Mouse (Mus musculus) skeletal muscle tissue, adult 2 months (tissue): ENCODE results near the gene Tmem43.
"Not testable (repeated sequence)": the region's sequence is repeated elsewhere in the genome, so short reads cannot be mapped to it uniquely, and the experiment has no call there.

Experiments used
- DNase-seq: peaks from one replicate; pipeline ENCODE4 v3.0.0-alpha.2; 2012; ENCODE audit warnings: low read depth, low spot score

Gene Tmem43

GRCm38 (mm10) chr6:91472868-91473804 lies at the start of gene Tmem43, which contains the start of gene Chchd4:
Tmem43 (plus strand) TSS chr6:91473703.
Chchd4 (minus strand) TSS chr6:91473546.
- DNase-seq = peak; percentile 99

GRCm38 (mm10) chr6:91424151-91424550 lies 49.4 kb upstream of the Tmem43 start:
- no peak for DNase-seq

- peak; percentile 94 for DNase-seq
These were observed 32.9 kb upstream of the Tmem43 start for GRCm38 (mm10) chr6:91440474-91441144.

- DNase-seq = no peak
These were observed 32.3 kb upstream of the Tmem43 start for GRCm38 (mm10) chr6:91441145-91441662.

- DNase-seq = no peak
These were observed 28.2 kb upstream of the Tmem43 start for GRCm38 (mm10) chr6:91445316-91445715.

DNA sequence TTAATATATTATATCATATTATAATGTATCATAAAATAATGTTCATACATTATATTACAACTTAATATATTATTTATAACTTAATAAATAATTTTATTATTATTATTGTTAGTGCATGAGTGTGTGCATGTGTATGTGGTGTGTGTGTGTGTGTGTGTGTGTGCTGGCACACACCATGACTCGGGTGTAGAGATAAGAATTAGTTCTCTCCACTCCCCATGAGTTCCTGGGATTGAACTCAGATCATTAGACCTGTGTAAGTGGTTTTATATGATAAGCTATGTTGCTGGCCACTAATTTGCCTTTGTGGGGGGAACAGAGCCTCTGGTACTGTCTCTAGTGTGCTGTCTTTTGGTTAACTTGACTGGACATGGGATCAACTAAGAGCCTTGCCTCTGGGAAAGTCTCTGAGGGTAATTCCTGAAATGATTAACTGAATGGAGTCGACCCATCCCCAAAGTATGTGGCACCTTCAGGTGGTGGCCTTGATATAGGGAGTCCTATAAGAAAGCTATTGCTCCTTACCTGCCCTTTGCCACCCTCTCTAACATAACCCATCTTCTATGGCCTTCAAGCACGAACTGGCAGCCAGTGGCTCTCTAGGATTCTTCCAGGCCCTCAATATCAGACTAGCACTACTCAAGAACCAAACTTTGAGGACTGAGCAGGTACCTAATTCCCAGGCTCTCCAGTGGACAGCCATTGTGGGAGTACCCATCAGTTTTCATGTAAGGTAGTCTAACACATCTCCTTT lies 23.9 kb upstream of the Tmem43 start:
- no peak for DNase-seq

DNA sequence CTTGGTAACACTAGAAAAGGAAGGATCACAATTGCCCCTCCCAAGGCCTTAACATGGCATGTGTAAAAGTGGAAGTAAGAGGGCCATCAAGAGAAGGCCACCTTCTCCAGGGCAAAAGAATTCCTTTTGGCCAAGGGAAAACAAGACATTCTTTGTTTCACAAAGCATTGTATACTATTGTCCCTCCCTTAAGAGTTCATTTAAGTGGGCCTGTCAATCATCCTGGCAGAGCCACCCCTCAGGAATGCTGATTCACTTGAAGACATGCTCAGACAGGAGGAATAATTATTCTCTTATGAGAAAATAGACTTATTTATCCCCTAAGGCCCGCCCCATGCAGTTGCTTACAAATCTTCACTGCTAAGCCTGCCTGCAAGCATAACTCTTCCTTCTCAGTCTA lies 21.4 kb upstream of the Tmem43 start:
- no peak for DNase-seq

DNA sequence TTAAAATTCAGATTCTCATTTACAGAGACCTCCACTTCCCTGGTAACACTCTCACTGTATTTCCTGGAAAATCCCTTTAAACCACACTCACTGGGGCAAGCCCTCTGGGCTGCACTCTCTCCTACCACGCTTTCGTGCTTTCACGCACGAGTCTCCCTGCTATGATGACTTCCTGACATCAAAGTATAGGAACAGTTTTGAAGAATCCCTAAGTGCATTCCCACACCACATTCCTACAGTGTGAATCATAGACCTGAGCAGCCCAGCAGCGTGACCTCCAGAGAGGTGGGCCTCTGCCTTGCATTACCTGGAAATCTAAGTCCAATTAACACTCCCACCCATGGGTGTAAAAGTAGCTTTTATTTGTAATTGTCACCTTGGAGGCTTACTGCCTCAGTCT lies 19.0 kb upstream of the Tmem43 start:
- DNase-seq = no peak

GRCm38 (mm10) chr6:91459471-91459870 lies 14.0 kb upstream of the Tmem43 start:
- DNase-seq = no peak

DNA sequence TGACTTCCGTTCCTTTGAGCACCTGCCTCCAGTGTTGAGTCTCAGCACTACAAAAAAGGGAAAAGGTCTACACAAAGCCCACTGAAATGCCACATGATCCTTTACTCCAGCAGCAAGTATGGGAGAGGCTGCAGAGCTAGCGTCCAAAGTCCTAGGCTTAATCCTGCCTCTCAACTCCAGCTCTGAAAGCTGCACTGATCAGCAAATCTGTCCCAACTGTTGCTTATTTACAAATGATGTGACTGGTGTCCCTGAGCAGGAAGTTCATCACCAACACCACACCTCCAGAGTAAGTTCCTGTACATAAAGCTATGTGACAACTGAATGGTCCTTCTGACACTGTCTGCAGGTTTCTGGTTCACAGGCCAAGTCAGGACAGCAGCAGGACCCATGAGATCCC lies 7.7 kb upstream of the Tmem43 start:
- no peak for DNase-seq

DNA sequence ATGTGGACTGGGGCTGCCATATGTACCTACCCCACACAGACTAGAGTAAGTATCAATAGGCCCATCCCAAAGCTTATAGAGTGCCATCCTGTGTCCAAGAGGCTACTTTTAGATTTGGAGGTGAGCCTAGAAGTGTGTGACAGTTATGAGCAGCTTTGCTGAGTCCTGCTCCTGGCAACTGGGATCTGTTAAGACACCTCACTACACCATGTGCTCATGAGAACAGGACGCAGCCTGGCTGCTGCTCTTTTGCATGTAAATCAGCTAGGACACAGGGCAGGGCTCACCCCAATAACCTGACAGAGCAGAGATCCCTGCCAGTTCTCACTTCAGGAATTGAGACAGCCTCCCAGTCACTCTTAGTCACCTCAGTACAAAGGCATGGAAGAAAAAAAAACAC lies 6.4 kb upstream of the Tmem43 start:
- DNase-seq = peak; percentile 78

GRCm38 (mm10) chr6:91470712-91471111 lies 2.8 kb upstream of the Tmem43 start:
- no peak for DNase-seq

GRCm38 (mm10) chr6:91471427-91471826 lies 2.1 kb upstream of the Tmem43 start:
- DNase-seq = not testable (repeated sequence)

GRCm38 (mm10) chr6:91472319-91472718 lies 1.2 kb upstream of the Tmem43 start:
- no peak for DNase-seq

GRCm38 (mm10) chr6:91473805-91474440 lies 420 bp downstream of the Tmem43 start:
- no peak for DNase-seq

DNA sequence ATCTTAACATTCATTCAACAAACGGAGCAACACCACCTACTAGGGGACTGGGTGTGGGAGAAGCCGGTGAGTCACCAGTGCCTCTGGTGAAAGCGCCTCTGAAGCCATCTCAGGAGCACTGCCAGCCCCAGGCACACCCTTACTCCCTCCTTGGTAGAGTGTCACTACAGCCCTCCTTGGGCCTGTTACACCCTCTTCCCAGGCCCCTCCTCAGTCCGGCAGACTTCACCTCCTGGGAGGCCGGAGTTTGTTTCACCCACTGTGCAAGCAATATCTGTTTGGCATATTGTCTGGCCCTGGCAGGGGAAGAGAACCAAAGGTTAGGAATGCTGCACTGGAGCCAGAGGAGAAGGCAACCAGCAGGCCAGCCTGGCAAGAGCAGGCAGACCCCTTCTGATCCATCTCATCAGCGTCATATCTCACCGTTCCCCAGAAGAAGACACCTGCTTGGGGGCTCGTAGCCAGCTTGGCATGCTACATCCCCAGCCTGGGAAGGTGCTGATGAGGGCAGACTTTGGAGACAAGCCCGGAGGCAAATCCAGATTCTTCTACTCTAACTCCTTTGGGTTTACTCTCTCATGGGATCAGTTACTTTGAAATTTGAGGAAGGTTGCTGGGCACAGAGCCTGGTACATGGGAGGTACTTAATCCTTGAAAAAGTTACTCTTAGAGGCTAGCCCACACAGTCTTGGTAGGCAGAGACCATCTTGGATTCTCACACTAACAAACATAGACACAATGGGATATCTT lies 1.1 kb downstream of the Tmem43 start:
- DNase-seq = peak; percentile 52

GRCm38 (mm10) chr6:91476541-91476940 lies 3.0 kb downstream of the Tmem43 start:
- no peak for DNase-seq

DNA sequence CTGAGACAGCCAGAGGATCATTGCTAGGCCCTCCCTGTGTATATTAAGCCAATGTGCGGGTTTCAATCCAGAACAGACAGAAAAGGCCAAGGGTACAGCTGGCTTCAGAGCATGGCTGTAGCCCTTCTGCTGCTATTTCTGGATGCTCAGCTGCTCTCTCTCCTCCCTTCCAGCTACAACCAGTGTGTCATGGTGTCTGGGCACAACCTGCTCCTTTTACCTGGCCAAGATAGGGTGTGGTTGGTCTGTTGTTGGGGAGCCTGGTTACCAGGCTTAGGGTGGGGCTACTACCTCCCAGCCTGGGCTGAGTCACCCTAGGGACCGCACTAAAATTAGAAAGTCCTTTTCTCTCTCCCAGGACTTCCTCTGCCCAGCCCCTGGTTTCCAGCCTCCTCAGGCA lies 9.9 kb downstream of the Tmem43 start:
- DNase-seq = peak; percentile 83

DNA sequence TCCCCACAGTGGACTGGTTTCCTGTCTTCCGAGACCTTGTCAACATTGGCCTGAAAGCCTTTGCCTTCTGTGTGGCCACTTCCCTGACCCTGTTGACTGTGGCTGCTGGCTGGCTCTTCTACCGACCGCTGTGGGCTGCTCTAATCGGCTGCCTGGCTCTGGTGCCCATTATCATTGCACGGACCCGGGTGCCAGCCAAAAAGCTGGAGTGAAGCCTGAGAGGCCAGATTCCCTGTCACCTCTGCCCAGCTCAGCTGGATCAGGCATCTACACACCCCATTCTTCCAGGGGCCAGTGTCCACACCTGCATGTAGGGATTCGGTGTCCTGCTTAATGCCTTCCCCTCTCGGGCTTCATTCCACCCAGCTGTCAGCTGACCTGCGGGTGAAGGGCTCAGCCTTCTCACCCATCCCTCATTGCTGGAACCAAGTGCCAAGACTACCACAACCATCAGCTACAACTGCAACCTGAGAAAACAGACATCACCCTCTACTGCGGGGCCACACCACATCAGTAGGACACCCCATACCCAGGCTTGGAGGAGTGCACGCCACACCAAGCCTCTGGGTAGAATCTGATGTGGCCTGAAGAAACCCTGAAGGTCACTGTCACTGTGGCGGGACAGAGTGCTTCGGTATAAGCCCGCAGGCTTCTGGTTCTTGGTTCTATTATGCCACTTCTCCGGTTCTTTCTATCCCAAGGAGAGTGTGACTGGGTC lies 13.4 kb downstream of the Tmem43 start:
- no peak for DNase-seq
